Mouse (Mus musculus) left cerebral cortex, postnatal 10 days (tissue): ENCODE measurements at regions not wholly inside any gene's neighbourhood (a gene's known extent, or its start where the extent isn't known, plus 50 kb on each side); places are given as distances from the start of the nearest gene placed in this dataset.

Experiments used
- DNase-seq, 2 experiments: peaks; one replicate each; pipeline ENCODE4 v3.0.0; 2021 to 2022; ENCODE audit warnings: low spot score in 2 of 2, mixed read lengths in 1 of 2; ENCODE audit errors: extremely low spot score in 1 of 2
- intact Hi-C: fragments of 180-260 bp; cut with DNase I; formaldehyde crosslinking; loops from one replicate; pipeline ENCODE4 v1.15.1; 2025

GRCm38 (mm10) chr6:94795442-94795841 lies 95.5 kb upstream of the Lrig1 start:
- no peak for DNase-seq

DNA sequence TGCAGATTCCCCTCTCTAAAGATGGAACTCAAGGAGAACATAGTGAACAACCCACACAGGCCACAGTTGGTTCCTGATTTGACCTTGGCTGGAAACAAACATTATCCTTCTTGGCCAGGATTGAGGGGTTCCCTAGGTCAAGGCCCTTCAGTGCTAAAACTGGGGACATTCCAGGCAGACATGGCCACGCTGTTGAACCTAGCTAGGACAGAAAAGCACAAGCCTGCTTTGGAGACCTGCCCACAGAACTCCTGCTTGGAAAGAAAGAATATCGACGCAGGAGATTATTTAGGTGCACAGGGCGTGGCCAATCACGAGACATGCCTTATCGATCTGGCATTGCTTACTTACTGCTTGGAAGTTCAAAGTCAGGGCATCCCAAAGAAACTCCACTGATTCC lies 93.6 kb upstream of the Lrig1 start:
- no peak for DNase-seq
- intact Hi-C loops = no loop called here

More at GRCm38 (mm10) chr6:94795442-94795841, 95.5 kb upstream of the Lrig1 start:
- intact Hi-C loops = no loop called here

DNA sequence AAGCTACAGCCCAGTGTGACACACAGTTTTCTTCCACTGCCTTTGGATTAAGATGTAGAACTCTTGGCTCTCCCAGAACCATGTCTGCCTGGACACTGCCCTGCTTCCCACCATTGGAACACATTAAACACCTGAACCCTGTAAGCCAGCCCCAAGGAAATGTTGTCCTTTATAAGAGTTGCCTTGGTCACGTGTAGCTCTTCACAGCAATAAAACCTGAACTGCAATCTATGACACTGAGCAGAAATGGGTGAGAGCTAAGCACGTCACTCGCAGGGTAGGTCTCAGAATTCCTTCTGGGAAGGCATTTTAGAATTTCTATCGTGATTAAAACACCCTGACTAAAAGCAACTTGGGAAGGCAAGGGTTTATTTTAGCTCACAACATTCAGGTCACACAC lies 92.4 kb upstream of the Lrig1 start:
- intact Hi-C loops = no loop called here
- no peak for DNase-seq

- peak; percentile 27 to 70 for DNase-seq
- intact Hi-C loops = no loop called here
Measured at GRCm38 (mm10) chr6:94789308-94789763, 89.4 kb upstream of the Lrig1 start.

DNA sequence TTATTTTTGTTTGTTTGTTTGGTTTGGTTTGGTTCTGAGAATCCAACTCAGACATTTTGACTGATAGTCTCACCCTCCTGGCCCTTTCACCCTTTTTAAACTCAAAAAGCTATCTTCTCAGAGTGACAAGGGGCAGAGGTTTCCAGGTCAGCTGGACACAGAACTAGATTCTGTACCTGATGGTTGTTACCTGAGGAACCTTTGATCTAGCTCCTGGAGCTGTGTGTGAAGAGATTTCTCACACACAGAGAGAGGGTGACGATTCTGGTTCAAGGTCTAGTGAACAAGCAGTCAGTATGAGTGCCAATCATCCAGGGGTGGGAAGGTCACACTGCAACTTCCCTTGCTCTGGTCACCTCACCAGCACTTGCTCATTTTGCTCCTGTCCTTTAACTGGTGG lies 83.5 kb upstream of the Lrig1 start:
- no peak for DNase-seq
- intact Hi-C loops = no loop called here

- intact Hi-C loops = no loop called here
Measured at GRCm38 (mm10) chr6:94780621-94781020, 80.7 kb upstream of the Lrig1 start.

DNA sequence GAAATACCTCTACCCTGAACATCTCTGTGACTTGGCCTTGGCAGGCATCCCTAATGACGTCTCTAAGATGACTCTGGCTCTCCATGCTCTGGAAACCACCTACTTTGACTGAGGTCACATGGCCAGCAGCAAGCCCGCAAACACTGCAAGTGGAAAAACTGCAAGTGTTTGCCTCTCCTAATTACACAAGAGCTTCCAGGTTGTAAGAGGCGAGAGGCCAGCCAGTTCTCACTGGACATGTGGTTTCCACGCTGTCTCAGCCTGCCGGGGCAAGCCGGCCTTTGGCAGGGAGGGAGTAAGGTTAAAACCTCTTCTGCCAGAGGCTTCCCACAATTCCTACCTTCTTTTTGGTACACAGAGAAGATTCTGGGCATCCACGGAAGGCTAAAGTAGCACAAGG lies 79.9 kb upstream of the Lrig1 start:
- DNase-seq = peak in 1 of 2 experiments; percentile 47
- intact Hi-C loops = no loop called here

More at GRCm38 (mm10) chr6:94780621-94781020, 80.7 kb upstream of the Lrig1 start:
- no peak for DNase-seq

DNA sequence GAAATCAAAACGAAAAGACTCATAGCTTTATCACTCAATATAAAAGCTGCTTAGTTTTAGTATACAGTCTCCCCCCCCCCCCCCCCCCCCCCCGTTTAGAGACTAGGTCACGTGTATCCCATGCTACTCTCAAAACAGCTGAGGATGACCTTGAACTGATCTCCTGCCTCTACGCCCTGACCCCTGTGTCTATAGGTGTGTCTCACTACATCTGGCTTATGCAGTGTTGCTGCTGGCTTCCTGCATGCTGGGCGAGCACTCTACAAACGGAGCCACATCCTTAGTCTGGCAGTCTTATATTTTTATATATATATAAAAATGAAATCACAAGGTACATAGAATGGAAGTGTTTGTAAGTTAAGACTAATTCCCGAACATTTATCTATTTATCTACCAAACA lies 79.3 kb upstream of the Lrig1 start:
- intact Hi-C loops = no loop called here
- DNase-seq = no peak

GRCm38 (mm10) chr6:94778797-94779196 lies 78.8 kb upstream of the Lrig1 start:
- no peak for DNase-seq
- intact Hi-C loops = no loop called here

- DNase-seq = peak in 1 of 2 experiments; percentile 34
- intact Hi-C loops = no loop called here
Measured at GRCm38 (mm10) chr6:94776585-94776984, 76.6 kb upstream of the Lrig1 start.

DNA sequence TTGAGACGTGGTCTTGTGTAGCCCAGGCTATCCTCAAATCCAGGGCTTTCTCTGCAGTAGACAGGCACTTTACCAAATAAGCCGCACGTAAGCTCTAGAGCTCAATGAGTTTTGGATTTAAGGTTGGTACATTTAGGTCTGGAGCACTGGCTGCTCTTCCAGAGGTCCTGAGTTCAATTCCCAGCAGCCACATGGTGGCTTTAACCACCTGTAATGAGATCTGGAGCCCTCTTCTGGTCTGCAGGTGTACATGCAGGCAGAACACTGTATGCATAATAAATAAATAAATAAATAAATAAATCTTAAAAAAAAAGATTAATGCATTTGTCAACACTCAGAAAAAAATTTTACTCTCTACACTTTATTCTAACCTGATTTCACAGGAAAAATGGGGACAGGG lies 74.9 kb upstream of the Lrig1 start:
- no peak for DNase-seq
- intact Hi-C loops = no loop called here

- intact Hi-C loops = no loop called here
- no peak for DNase-seq
Measured at GRCm38 (mm10) chr6:94773604-94774486, 73.9 kb upstream of the Lrig1 start.

- DNase-seq = no peak
- intact Hi-C loops = no loop called here
Measured at GRCm38 (mm10) chr6:94772868-94773603, 73.1 kb upstream of the Lrig1 start.

DNA sequence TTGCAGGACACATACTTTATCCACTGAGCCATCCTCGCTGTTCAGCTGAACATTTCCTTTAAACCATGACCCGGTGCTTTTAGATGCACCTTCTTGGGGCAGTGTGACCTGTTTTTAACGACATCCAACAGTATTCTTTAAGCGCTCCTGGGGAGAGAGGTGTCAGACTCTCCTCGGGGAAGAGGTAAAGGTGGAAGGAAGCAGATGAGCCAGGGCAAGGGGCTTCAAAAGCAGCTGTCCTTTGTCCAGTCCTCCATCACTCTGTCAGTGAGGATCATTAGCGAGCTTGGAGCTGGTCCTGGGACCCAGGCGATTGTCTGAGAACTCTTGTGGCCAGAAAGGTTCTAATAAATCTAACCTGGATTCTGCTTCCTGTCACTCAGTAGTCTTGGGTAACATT lies 72.4 kb upstream of the Lrig1 start:
- intact Hi-C loops = no loop called here
- no peak for DNase-seq

DNA sequence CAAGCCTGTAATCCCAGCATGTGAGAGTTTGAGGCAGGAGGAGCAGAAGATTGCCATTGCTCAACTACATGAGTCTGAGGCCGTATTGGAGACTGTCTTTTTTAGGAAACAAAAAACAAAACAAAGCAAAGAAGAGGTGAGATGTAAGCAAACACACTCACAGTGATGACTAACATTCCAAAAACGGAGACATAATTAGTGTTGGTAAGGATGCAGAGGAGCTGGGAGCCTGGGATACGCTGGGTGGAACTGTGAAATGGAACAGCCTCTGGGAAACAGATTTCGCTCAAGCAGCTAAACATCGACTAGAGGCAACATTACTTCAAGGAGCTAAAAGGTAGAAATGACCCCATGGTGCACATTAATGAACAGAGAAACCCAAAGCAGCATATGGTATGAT lies 68.3 kb upstream of the Lrig1 start:
- intact Hi-C loops = no loop called here
- no peak for DNase-seq

DNA sequence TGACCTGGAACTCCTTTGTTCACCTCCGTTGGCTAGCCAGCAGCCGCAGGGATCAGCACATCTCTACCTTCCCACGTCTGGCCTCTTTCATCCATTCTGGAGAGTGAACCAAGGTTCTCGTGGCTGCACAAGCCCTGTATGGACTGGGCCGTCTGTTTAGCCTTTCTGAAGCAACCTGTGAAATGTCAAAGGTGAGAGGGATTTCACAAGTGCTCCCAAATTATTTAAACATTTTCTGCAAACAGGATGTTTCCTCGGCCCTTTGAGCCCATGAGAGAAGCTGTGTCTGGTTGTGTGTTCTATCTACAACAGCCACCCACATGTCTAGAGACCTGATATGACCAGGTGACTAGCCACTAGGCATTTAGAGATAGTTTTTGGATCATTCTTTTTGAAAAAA lies 65.8 kb upstream of the Lrig1 start:
- intact Hi-C loops = no loop called here
- DNase-seq = no peak

GRCm38 (mm10) chr6:94761341-94761740 lies 61.4 kb upstream of the Lrig1 start:
- intact Hi-C loops = no loop called here
- DNase-seq = no peak

DNA sequence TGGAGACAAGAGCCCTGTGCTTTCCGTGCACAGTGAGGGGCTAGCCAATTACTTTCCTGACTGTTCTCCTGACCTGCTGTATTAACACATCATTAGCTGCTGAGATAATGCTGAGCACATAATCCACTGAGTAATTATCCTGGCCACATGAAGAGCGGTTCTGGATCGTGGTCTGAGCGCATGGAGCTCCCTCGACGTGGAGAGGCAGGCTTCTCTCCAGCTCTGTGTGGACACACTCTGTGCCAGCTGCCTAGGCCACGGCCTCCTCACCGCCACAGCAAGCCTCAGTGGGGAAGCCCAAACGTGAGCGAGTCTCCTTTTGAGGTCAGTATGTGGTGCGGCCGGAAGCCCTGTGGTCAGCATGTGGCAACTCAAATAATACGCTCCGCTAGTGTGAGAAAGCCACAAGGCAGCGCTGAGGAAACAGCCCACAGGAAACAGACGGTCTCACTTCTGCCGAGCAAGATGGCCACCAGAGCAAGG lies 60.7 kb upstream of the Lrig1 start:
- intact Hi-C loops = no loop called here
- peak in 1 of 2 experiments; percentile 52 for DNase-seq

DNA sequence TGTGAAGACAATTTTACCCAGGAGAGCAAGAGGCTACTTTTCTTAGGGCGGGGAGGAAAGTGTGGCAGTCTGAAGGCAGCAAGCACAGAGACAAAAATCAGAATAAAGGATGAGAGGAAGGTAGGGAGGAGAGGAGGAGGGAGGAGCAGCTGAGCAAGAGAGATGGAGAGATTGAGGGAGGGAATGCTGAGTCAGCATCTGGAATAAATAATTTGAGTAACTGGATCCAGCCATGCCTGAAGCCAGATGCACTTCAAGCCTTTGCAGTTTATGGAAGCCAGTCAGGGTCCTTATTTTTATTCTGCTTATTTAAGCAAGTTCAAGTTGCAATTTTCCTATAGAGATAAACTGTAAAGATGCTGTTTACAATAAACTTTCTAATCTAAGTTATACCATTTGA lies 59.7 kb upstream of the Lrig1 start:
- no peak for DNase-seq
- intact Hi-C loops = no loop called here

- intact Hi-C loops = no loop called here
- DNase-seq = no peak
Measured at GRCm38 (mm10) chr6:94756006-94756405, 56.0 kb upstream of the Lrig1 start.
